Mouse (Mus musculus) 3T3-L1 (cell line): ENCODE measurements at regions not wholly inside any gene's neighbourhood (a gene's known extent, or its start where the extent isn't known, plus 50 kb on each side); places are given as distances from the start of the nearest gene placed in this dataset.
A peak's percentile ranks its signal among the peaks of the same experiment; 100 is the strongest.

Source experiments
- DNase-seq: peaks from one replicate; pipeline ENCODE4 v3.0.0-alpha.2; 2015; ENCODE audit warnings: low read depth, low spot score

DNA sequence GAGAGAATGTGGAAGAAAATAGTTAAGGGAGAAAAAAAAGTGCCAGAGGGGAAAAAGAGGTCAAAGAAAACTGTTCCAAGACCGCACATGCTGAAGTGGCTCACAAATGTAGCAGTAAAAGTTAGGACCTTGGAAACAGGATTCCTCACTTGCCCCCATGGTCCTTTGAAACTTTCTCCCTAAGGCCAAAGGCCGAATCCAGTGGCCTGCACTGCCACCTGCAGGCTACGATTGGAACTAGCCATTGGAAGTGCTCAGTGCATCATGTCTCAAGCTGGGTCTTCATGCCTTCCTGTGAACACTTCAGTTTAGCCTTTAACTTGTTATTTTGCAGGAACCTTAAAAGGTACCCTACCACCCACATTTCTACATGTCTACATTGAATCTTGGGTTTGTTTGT is 56.3 kb upstream of the Mctp2 start:
- DNase-seq = peak; percentile 71

DNA sequence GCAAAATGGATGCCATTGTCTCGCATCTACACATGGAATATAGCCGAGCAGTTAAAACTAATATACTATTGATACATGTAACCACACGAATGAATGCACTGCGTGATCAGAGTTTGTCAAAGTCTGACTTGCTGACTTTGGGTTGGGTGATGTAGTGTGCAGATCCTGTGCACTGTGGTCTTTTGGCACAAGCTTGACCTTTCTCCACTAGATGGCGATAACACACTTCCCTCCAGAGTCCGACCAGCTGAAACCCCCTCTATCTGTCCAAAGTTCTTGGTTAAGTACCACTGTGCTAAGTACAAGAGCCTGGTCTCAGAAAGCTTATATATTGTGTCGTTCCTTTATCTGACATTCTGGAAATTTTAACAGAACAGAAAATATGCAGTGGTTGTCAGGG is 84.9 kb upstream of the Mctp2 start:
- peak; percentile 70 for DNase-seq

DNA sequence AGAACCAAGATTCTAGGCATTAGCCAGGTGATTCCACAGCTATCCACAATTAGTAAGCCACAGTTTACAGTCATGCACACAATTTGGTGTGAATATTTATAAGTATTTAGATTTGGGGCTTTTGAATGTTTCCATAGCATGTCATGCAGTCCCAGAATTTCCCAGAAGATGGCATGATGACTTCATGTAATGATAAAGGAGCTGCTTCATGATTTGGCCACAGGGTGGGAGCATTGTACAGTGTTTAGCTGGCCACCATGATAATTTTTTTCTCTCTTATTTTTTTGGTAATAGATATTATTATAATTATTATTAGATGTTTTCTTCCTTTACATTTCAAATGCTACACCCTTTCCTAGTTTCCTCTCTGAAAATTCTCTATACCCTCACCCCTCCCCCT is 93.6 kb upstream of the Mctp2 start:
- peak; percentile 83 for DNase-seq

DNA sequence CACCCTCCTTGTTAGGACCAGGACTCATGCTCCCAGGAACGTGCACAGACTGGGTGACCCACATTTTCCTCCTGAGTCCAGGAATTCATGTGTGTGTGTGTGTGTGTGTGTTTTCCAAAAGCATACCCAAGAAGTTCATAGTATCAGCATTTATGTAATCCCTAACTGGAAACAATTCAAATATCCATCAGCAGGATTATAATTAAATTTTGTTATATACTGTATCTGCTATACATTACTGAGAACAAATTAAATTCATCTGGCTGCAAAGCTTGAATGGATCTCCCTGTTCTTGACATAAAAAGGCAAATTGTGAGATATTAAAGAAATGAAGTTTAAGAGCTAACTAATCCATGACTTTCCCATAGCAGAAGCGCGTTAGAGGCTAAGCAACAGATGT is 99.7 kb upstream of the Mctp2 start:
- DNase-seq = no peak

DNA sequence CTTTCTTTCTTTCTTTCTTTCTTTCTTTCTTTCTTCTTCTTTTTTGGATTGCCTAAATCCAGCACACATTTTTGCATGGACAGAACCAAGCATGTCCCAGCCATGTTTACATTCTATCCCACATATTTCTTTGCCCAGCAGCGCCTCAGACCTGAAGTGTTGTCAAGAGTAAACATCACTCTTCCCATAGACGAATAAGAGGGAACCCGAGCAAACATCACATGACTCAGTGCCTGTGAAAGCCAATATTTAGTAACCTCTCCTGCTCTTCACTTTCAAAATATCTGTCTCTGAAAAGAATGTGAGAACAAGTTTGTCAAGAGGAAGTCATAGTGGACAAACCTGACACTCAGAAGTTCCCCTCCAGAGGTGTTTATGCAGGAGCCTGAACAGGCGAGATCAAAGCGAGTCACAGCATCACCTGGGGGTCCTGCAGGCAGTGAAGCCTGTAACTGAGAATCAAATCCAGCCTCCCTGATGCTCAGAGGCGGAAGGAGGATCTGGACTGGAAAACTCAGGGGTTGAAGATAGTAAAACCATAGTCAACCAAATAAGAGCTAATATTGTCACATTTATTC is 102.1 kb upstream of the Mctp2 start:
- no peak for DNase-seq

DNA sequence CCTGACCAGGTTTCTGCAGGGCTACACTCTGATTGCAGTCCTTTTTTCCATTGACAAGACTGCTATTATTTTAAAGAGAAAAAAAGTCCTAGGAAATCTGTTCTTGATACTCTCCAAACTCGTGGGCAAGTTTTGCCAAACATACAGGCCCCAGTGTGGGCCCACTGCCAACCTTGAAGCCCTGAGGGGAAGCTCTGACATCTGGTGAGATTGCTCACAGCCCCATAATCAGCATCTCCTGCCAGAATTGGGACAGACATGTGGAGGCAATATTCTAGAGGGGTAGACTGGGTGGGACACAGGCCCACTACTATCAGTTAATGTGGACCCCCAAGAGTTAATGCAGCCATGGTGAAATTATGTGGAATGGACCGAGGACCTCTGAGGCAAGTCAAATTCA is 132.1 kb upstream of the Mctp2 start:
- DNase-seq = peak; percentile 92

DNA sequence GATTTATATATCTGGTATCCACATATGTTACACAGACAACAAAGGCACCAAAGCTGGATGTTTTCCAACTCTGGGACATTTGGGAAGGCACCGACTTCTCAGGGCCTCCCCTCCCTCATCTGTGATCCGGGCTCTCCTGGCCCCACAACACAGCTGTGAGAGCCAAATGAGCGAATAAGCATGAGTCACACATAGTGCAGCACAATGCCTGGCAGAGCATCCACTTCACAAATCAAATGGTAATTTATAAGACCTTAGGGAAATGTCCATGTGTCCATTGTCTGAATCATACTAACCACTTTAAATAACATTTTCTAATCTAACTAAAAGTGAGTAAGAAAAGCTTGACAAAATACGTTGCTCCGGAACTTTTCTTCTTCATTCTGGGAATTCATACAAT is 135.6 kb upstream of the Mctp2 start:
- peak; percentile 95 for DNase-seq

DNA sequence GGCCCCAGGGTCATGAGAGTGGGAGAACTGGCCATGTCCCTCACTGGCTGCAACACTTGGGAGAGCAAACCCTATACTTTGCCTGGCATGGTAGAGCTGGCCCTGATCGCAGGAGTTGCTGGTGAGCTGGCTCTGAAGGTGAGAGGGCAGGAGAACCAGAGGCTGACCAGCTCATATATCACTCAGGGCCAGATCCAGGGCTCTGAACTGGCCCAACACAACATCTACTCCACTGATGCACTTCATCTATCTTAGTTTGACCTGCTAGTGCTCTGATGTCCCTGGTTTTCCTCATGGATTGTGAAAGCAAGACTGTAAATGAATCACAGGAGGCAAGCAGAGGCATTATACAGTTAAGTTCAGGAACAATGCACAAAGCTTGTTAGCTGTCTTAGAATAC is 137.6 kb upstream of the Mctp2 start:
- DNase-seq = peak; percentile 55

DNA sequence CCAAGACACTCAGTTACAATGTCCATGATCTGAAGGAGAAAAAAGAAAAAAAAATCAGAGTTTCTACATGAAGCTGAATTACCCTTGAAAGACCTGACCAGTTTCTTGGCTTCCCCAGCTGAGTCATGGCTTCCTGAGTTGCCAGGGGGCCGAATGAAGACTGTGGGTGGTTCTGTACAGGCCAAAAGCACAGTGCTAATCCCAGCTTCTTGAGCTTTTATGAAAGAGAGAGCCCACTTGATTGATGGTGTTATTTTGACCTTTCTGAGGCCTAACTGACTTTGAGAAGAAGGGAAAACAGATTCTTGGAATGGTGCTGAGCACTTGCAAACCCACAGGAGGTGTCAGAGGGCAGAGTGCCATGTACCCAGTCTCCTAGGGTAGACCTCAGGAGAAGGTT is 138.4 kb upstream of the Mctp2 start:
- DNase-seq = peak; percentile 95

DNA sequence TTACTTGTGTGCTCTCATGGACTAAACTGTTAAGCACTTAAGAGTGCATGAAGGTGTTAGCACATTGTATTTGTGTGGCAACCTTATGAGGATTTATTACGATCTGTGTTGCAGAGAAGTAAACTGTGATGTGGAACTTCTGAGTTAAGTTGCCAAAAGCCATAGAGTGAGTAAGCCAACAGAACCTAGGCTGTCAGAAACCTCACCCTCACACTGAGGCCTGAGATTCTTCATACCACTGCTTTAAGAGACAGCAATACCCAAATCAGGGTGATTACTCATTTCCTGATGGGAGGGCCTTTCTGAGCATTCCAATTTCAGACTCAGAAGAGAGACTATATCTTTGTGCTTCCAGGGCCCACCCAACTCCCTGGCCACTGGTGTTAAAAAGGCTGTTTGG is 140.5 kb upstream of the Mctp2 start:
- DNase-seq = peak; percentile 86

DNA sequence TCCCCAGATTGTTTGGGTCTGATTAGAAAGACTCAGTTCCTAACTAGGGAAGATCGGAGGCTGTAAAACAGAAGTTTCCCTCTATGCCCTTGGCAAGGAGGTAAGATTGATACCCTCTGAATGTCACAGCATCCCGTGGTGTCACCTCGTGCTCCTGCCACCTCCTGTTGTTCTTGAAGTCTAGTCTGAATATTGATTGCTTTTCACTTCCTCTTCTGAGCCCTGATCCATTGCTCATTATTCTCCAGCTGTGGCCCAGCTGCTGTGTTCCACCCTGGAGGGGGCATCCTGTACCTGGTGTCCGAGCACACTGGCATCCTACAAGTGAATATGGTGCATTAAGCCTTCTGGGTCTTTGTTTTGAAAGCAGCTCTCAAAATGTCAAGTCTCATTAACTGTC is 156.6 kb upstream of the Mctp2 start:
- no peak for DNase-seq

DNA sequence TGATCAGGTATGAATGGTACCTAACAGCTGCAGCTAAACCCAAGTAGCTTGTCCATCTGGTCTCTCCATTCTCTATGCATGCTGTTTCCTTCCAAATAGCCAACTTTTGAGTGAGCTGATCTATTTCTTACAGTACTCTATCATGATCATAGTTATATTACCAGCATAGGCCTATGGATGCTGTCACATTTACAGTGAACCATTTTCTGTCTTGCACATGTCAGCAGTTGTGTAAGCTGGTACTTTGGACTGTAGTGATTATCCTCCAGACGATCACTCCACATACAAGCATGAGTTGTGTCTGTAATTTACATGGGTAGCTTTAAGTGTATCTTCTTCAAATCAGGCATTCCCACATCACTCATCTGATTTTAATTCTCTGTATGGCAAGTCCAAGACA is 158.2 kb upstream of the Mctp2 start:
- DNase-seq = no peak

DNA sequence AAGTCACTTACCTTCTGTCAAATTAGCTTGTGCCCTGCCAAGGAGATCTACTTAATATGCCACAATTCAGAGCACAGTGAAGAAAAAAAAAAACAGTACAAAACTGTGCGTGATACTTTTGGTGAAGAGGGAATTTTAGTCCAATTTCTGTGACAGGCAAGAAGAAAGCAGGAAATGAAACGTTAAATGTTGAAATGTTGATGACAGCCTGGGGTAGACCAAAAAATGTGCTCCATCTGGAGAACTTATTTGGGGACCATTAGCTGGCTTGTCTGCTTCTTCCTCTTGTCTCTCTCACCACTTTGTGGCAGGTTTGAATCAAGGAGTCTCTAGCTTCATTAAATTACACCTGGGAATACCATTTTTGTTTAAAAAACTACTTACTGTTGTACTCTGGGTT is 163.3 kb upstream of the Mctp2 start:
- peak; percentile 54 for DNase-seq

DNA sequence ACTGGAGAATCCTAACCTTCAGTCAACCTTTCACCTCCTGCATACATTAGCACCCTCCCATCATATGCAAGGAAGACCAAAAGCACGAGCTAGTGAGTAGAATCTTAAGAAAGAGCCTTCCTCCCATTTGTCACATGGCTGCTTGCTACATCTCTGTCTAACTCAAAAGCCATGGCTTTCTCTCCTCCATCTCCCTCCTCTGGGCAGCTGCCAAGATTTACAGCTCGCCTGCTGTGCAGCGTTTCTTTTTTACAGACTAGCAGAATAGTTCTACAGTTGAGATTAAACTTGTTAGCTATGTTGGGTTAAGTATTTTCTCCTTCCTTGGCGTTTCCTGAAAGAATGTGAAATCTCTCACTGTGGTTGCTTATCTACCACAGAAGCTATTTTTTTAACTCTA is 168.3 kb upstream of the Mctp2 start:
- peak; percentile 60 for DNase-seq

DNA sequence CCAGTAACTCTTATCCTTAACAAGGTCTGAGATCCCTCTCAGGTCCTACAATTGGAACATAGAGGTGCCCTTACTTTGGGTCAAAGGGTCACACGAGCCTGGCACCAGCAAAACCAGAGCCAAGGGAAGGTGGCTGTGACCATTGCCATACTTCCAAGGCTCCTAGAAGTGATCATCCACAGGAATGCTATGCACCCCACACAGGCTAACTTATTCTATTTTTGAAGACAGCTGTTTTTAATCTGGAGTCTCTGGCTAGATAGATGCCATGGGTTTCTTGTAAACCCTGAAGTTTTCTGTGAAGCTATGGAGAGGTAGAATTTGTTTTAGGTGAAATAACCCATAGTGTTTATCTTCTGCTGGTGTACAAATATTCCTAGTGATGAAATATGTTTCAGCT is 172.5 kb upstream of the Mctp2 start:
- DNase-seq = peak; percentile 46

DNA sequence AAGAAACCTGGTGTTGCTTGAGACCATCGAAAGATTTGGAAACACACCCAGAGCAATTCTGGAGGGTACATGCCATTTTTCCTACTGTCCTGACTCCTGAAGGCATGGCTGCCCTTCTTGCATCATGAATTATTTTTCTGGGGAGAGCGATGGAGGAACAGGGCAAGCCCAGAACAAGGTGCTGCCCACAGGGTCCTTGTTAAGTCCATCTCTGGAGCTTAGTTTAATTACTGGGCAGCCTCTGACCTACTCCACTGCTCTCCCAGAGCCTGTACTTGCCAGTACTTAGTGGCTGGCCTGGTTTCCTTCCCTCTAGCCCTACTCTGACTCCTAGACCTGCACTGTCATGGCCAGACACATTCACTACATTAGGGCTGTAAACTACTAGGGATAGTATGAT is 174.9 kb upstream of the Mctp2 start:
- no peak for DNase-seq

DNA sequence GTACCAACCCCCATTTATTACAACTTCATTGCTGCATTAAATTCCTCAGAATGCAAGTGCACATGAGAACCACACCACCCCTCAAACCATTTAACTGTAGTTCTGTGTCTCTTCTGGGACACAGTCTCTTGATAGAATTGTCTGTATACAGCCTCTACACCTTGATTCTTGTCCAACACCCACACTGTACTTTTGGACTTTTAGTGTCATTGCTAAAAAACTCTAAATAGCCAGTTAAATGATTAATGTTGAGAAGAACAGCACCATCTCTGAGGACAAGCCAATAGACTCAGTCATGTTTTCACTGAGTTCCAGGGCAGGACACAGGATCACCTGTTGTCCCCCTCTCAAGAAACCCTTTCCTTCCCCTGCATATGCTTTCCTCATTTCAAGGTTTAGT is 183.8 kb upstream of the Mctp2 start:
- DNase-seq = no peak

DNA sequence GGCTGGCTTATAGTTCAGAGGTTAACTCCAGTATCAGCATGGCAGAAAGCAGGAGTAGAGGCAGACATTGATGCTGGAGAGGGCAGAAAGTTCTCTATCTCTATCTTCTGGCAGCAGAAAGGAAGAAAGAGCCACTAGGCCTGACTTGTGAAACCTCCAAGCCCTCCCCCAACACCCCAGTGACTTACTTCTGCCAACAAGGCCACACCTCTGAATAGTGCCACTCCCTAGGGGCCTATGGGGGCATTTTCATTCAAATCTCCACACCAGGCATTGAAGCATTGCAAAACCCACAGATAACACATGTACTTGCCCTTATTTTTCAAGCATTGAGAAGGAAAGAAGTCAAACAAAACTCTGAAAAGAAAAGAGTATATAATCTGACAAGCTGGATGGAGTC is 186.9 kb upstream of the Mctp2 start:
- DNase-seq = no peak

DNA sequence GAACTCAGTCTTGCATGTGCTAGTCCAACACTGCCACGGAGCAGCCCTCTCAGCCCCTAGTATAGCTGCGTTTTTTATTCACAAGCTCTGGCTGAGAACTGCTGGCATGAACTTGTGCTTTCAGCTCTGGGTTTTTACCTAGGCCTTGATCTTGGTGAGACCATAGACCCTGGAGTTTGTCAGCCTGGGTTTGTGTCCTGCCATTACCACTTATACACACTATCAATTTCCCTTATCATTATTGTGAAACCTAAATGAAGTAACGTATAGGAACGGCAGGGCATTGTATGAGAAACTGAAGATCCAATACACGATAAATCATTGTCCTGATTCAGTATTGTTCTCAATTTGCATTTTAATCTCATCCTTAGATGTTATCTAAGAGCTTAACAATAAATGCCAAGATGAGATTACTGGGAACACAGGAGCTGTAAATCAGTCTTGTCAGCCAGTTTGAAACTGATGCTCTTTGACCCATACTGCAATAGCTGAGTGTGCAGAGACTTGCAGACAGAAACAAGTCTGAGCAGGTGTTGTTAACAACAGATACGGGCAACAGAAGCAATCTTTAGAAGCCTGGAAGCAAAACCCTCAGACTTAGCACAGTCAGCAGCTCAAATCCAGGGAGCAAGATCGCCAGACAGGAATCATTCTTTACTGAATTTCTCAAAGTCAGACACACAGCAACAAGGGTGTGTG is 190.7 kb upstream of the Mctp2 start:
- no peak for DNase-seq

DNA sequence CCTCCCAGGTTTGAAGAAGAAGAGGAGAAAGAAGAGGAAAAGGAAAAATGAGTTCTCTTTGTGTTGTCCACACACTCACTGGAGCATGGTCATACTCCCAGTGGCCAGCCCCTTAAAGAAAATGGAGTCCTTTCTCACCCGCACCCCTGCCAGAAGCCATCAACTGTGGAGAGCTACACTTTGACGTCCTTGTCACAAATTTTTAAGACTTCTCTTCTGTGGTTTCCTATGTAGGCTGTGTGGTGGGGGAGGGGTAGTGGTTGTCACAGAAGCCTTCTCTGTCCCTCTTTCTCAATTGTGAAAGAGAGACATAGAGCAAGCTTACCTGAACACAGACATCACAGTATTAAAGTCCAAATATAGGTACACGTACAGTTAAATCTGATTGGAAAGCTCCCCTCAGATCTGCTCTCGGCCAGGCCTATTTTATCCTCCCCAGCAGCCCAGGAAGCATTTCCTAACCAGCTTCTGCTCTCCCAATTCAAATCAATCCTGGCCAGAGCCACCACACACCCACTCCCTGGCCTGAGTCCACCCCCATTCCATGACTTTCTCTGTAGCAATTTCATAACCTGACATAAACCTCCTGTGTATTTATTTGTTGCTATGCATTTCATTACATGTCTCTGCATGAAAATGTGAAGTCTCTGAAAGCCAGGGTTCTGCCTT is 192.3 kb upstream of the Mctp2 start:
- DNase-seq = peak; percentile 56

DNA sequence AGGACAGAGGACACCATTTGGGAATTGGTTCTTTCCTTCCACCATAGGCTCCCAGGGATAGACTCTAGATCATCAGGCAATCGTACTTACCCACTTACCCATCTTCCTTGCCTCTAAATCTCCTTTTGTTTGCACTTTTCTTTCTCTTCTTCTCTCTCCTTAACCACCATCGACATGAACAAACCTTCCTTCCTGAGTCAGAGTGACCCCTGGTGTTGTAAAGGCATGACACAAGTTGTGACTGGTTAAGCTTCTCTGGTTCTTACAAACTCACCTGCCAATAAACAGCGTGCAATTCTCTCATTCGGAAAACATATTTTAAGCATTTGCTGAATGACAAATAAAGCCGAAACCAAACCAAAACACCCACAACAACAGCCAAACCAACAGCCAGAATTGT is 193.4 kb upstream of the Mctp2 start:
- DNase-seq = peak; percentile 29

DNA sequence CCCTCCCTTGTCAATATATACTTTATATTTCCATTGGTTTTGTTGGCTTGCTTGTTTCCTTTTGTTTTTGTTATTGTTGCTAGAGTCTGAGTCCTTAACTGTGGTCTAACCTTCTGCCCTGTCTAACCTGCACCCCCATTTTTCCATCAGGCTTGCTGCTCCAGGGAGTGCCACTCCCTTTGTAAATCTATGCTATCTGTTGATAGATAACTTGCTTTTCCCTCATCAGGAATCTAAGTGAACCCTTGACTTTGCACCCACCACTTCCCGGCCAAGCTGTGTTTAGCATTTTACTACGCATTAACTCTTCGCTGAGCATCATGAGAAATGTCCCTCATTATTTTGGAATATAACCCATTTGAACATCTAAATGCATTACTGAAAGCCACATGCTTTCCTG is 193.8 kb upstream of the Mctp2 start:
- no peak for DNase-seq

DNA sequence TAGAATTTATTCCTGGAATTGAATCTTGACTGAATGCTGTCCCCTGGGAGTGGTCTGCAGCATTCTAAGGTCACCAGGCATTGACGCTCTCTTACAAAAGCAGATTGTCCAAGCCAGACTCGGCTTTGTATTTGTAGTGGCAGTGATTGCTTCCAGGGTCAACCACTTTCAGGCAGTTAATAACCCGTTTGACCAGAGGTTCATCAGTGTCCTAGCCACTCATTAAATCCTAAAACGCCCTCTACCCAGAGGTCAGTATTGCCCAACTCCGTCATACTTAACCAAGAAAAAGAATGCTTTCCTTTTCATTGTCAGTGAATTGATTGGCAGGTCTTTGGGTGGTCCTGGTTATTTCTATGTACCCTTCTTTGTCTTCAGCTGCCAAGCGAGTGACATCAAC is 194.6 kb upstream of the Mctp2 start:
- DNase-seq = no peak
